Mouse (Mus musculus) ovary, postnatal 36 days (tissue): ENCODE data around the gene Rnf214.

Experiments
- DNase-seq: peaks from one replicate; pipeline ENCODE4 v3.0.0; 2022; ENCODE audit warnings: low spot score, mixed read lengths

Rnf214 gene

DNA sequence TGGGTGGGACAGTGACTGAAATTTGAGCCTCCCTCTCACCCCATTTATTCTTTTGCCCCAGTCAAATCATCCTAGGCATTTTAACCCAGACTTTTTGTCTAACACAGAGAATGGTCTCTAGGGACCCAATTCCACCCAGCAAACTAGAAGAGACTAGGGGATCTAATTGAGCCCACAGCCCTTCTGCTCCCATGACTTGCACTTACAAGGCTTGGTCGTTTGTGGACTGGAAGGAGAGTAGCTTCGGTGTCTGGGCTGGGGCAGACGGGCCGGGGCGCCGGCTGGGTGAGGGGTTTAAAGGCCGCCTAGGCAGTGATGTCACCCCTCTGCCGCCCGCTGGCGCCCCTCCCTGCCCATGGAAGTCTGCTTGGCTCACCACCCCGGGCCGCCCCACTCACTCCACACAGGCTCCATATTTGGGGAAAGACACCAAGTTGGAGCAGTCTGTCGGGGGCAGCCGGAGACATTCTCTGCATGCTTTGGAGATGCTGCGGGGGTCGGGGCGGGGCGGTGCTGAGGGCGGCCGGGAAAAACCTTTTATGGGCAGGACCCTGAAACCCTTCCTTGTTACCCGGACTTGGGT lies 29.0 kb upstream of the Rnf214 start, which contains the start of gene Tagln:
Gene Tagln (minus strand): TSS at position 431 of the 583 bp plus-strand sequence.
- peak; percentile 44 for DNase-seq

DNA sequence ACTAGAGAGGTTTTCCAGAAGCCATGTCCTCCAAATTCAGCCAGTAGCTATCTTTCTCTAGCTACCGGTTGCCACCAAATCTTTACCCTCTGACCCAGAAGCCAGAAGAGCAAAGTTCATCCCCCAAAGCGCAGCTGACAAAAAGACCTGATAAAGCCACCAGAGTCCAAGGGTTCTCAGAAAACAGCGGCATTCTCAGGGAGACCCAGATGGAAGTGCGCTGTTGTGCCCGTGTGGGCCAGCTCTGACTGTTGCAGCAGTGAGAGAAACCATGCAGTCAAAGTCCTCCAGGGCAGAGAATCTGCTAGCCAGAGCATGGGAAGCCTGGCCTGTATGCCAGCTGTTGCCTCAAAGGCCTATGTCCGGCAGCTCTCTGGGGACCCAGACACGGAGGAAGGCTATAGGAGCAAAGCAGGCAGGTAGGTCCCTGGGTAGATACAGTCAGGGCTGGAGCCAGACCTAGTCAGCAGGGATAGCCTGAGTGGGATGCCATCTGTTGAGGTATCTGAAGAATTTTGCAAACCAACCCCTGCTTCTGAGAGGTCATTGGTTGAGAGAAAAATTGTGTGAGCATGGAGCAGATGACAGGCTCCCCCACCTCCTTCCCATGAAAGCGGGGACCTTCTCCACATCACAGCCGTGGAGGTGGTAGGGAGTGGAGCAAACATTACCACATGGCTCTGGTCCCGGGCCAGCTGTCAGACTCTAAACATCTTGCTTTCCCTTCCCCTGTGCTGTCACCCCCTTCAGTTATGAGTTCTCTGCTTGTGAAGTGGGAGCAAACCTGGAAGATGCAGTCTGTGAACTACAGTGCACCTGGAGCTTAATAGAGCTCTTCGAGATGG lies 26.1 kb upstream of the Rnf214 start:
- peak; percentile 6 for DNase-seq

DNA sequence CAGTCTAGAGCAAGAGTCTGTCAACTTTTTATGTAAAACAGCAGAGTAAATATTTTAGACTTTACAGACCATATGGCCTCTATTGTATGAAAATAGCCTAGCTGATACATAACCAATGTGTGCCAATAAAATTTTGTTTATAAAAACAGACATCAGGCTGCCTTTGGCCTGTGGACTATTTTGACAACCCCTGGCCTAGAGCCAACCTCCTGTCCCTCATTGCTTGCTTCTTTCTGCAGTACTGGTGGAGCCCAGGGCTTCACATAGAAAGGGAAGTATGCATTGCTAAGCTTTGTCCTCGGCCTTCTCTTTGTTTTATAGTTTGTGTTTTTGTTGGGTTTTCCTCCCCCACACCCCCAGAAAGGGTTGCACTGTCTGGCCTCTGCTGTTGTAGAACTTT lies 25.2 kb upstream of the Rnf214 start:
- peak; percentile 10 for DNase-seq

DNA sequence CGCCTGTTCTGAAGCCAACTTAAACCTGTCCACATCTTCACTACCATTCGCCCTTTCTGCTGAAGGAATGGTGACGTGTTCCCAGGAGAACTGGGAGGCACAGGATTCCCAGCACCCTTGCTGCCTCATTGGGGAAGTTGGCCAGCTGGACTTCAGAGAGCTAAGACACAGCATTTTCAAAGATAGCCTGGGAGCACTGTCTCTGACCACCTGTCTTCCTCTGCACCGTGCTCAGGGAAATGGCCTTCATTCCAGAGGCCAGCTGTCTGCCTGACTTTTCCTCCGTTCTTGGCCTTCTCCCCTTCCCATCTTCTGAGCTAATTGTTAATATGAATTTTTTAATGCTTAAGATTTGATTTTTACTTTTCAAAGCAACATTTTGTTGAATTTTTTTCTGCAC lies 22.6 kb upstream of the Rnf214 start:
- no peak for DNase-seq

DNA sequence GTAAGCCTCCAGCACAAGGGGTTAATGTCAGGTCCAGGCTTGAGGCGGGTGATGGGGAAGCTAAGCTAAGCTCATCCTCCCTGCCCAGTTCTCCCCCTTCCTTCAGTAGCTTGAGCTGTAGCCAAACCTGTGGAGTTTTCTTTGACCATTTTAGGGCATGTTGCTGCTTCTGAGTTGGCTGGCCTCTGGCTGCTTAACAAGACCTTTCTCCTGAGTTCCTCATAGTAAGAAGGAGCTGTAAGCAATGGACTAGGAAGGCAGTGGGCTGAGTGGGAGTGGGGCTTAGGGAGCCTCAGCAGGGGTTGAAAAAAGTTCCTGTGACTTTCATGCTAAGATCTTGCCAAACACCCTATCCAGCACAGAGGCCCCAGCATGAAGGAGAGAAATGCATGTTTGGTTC lies 13.2 kb upstream of the Rnf214 start:
- no peak for DNase-seq

DNA sequence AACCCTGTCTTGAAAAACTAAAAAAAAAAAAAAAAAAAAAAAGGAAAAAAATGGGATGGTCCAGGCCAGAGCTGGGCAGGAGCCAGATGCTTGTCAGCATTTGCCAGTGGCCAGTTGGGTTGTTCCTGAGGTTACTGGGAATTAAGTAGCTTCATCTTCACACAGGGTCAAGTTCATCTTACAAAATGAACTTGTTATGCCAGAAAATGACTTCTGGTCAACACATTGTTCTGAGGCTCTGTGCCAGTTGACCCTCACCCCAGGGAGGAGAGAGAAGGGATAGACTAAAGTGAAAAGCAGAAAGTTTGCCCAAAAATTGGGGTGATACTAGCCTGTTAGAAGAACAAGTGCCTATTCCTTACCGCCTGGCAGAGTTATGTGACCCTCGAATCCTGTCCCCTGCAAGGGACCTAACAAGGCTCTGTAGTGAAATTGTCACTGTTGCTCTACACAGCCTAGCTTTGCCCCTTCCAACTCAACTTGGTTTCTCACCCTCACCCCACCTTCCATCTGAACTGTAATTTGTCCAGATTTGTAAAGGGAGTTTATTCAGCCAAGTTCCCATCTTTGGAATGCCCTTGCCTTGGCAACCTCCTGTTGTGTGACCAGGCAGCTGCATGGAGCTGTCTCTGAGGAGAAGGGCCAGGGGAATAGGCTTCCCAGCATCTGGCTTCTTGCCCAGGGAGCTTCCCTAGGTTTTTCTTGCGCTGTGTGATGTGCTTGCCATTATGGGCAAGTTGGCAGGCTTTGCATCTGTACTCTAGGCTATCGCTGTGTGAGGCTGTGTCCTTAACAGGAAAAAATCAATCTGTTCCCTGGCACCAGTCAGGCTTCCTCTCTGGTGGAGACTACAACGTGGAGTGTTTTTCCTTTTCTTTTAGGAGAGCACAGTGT lies 10.6 kb upstream of the Rnf214 start:
- peak; percentile 52 for DNase-seq

DNA sequence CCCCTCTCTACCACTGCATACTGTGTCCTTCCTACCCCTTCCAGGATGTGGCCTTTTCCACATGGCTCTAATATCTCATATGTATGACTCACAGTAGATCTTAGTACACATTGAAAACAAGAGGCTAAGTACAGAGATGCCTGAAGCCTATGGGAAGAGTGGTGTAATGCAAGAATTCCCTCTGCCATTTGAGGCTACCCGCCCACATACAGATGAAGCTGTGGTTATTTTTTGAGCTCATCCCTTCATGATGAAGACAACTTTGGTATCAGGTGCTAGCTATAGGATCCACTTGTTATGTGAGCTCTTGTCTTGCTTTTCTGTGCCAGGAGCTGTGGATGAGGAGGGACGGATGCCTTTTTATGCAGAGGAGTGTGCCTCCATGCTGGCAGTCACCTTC lies 8.9 kb upstream of the Rnf214 start:
- DNase-seq: no peak

DNA sequence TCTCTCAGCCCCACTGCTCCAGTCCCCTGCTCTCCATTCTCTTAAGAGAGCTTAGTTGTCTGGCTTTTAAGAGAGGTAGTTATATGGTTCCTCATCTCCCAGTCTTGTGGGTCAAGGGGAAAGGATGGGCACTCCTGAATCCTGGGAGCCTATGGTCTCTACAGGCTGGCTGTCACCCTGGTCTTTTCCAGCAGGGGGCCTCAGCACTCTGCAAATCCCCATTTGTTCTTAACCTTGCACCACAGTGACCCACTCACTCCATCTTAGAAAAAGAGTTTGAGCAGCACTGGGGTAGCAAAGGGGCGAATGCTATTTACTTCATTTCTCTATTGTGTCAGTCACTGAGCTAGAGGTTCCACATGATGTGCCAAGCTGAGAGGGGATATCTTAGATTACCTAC lies 5.0 kb upstream of the Rnf214 start:
- peak; percentile 66 for DNase-seq

DNA sequence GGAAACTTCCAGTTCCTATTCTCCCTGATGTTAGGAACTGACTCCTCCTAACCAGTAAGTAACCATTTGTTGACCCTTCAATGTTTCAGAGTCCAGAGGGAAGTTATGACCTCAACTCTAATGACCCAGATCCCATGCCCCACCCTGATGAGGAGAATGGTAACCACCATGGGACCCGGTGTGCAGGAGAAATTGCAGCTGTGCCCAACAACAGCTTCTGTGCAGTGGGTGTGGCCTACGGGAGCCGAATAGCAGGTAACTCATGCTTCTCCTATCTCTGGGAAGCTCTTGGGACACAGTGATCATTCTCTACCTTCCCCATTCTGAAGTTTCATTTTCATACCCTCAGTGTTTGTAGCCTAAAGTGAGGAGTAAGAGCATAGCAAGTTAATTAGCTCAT lies 4.3 kb upstream of the Rnf214 start:
- no peak for DNase-seq

DNA sequence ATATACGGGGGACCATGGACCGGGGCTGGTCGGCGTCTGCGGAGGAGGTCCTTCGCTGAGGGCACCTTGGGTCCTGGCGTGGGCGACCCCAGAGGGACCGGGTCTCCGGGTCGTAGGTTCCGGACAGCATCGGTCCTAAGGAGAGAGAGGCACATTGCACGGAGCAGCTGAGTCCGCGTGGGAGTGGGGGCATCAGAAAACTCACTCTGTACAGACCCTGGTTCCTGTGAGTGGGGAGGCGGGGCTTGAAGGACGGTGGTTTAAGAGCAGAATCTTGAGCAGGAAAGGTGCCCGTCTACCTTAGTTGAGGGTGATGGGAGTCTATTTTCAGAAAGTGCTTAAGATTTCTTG lies 342 bp upstream of the Rnf214 start:
- no peak for DNase-seq

DNA sequence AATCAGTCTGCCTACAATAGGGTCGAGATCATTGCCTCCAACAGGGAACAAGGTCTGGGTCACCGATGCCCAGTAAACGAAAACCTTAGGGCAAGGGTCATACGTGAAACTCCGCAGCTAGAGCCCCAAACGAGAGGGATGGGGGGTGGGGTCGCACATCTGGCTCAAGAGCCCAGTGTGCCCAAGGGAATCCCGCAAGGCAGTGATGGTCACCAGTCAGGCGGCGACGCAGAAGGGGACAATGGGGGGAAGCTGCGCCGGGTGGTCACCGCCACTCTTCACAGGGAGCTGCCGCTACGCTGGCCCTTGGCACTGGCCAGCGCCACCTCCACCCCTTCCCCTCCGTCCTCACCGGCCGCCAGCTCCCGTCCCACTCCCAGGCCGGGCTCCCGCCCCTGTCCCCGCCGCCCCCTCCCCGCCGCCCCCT lies 887 bp downstream of the Rnf214 start:
- peak; percentile 42 for DNase-seq

DNA sequence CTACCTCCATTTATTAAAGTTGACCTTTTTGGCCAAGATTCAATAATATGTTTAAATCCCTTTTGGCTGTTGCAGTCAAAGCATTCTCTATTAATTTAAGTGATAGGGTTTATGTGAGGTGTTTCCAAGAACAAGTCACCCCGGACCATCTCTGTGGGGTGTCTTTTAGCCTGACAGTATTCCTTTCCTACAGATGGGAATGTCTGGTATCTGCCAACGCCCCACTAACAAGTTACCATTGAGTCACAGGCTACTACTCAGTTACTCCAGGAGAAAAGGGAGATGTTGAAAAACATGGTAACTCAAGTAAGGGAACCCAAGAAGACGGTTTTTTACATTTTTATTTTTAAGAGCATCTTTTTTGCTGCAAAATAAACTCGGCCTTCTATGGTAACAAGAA lies 1.5 kb downstream of the Rnf214 start:
- DNase-seq: no peak

DNA sequence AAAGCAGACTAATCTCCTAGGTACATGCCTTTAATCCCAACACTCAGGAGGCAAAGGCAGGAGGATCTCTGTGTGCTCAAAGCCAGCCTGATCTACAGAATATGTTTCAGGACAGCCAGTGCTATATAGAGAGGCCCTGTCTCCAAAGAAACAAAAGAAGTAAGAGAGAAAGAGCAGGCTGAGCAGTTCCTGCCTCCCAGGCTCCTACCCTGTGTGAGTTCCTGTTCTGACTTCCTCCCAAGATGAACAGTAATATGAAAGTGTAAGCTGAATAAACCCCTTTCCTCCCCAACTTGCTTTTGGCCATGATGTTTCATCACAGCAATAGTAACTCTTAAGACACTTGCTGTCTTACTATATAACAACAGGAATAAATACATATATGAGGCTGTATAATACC lies 13.0 kb downstream of the Rnf214 start:
- no peak for DNase-seq

DNA sequence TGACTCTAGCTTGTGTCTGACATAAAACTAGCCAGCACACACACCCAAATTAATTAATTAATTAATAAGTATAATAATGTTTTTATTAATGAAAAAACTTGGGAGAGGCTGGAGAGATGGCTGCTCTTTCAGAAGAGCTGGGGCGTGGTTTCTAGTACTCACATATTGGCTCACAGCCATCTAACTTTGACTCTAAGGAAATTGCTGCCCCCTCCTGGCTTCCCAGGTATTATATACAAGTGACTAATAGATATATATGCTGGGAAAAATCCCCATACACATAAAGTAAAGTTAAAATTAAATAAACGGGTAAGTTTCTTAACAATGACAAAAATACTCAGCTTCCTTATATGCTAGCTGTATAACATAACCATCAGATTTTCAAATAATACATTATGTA lies 28.8 kb downstream of the Rnf214 start:
- DNase-seq: no peak

DNA sequence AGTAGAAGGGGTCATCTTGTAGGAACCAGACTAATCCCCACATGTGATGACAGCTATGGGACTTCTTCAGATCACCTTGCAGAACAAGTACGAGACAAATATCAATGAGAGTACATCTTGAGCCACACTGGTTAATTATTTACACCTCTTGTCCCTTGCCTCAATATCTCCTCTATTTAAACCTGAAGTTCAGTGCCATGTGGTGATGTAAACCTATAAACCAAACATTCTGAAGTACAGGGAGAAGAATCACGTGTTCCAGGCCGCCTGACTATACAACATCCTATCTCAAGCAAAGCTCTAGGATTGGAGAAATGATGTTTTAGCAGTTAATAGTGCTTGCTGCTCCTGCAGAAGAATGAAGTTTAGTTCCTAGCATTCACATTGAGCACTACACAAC lies 36.4 kb downstream of the Rnf214 start:
- no peak for DNase-seq

DNA sequence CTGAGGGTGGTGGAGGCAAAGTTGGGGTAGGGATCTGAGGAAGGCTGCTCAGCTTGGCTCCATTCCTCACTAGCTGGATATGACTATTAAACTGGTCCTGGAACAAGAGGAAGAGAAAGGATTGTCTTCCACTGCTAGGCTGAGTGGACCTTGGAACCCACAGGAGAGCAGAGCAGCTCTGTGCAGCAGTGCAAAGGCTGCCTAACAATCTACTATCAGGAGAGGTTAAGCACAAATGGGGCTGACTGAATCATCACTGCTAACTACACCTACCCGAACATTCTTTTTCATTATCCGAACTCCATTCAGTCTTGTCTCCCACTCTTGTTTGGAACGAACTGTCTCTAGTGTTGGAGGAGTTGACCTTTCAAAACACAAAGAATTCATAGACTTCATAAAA lies 37.5 kb downstream of the Rnf214 start:
- no peak for DNase-seq

DNA sequence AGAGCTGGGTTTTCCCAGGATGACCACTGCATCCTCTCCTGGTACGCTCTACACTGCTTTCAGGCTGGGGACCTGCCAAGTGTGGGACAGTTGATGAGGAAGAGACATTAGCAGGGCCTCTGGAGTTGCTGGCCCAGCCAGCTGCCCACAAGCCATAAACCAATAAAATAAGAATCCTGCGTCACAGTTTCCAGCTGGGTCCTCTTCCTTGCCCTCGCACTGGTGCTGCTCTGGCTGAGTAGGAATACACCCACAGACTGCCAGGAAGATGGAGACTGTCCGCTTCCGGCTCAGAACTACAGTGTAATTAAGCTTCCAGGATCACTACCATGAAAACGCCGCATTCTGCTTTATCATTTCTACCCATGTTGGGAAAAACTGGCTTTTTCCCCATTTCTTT lies 44.9 kb downstream of the Rnf214 start:
- DNase-seq: no peak

DNA sequence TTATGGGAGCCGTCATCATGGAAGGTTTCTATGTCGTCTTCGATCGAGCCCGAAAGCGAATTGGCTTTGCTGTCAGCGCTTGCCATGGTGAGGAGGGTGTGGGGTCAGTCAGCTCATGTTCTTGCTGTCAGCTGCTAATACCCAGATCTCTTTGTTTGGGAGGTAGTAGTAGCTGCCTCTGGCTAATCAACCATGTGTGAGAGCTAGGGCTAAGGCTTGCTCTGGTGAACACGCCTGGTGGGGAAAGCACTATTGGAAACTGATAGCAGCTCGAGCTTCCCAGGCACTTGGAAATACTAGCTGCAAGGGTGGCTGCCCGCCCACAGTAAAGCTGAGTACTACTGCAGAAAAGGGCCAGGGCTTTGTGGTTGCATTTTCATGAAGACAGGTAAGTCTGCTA lies 47.3 kb downstream of the Rnf214 start:
- no peak for DNase-seq

DNA sequence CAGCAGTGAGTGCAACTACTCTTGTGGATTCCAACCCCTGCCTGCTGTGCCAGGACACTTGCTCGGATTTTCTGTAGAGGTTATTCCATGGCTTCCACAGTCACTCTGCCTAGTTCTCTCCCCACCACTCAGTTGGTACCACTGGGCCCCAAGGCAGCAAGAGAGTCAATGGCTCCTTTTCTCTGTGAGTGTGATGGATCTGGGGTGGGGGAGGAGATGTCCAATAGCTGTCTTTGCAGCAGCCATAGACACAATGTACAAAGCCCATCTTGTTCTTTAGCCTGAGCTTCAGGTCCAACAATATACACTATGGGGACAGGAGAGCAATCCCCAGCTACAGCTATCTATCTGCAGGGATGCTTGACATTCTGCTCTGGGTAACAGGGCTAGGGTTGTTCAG lies 52.6 kb downstream of the Rnf214 start:
- no peak for DNase-seq

DNA sequence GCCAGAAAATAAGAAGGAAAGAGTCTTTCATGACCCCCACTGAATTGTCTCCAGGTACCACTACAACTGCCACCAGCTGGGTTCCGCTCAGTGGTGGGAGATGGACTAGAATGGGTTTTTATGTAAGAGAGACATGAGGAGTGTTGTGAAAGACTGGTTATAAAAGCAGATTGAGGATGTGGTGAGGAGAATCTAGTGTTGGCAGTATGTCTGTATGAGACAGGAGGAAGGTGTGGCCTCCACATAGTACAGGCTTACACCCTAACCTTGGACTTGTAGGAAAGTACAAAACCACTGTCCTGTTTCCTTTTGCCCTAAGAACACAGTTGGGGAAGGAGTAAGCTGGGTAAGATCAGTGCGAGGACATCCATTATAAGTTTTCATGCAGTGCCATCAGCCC lies 53.0 kb downstream of the Rnf214 start:
- no peak for DNase-seq

DNA sequence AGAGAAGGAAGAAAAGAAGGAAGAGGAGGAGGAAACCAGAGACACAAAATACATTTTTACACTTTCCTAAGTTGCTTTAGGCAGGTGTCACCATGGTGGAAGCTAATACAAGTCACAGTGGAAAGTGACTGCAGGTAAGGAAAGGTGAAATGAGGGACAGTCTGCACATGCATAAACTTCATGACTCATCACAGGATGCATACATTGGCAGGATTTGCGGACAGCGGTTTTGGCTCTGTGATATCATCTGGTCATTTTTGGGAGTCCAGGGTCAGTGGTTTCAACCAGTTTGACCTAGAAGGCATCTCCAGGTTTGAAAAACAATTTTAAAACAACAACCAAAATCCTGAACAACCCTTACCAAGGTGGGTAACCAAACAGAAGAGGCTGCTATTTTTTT lies 54.9 kb downstream of the Rnf214 start:
- DNase-seq: no peak

DNA sequence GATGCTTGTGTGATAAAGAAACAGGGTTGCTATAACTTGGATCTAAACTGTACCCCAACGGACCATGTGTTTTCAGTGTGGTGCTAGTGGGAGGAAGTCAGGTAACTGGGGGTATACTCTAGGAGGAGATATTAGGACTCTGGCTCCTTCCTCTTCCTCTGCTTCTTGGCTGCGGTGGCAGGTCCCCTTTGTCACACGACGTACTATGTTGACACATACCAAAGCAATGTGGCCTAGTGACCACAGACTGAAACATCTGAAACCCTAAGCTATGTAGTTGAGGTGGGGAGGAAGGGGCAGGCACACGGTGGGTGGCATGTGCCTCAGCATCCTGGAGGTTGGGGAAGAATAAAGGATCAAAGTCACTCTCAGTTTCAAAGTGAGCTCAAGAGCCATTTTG lies 55.4 kb downstream of the Rnf214 start:
- DNase-seq: no peak
